Mouse (Mus musculus): ENCODE data around the gene Cdc42ep1. TPM values are rescaled to one million over a fixed set of nuclear protein-coding genes. Genes with fewer than 3 reads are reported as not detected.

Gene Cdc42ep1
- total RNA-seq (2023) = not detected

DNA sequence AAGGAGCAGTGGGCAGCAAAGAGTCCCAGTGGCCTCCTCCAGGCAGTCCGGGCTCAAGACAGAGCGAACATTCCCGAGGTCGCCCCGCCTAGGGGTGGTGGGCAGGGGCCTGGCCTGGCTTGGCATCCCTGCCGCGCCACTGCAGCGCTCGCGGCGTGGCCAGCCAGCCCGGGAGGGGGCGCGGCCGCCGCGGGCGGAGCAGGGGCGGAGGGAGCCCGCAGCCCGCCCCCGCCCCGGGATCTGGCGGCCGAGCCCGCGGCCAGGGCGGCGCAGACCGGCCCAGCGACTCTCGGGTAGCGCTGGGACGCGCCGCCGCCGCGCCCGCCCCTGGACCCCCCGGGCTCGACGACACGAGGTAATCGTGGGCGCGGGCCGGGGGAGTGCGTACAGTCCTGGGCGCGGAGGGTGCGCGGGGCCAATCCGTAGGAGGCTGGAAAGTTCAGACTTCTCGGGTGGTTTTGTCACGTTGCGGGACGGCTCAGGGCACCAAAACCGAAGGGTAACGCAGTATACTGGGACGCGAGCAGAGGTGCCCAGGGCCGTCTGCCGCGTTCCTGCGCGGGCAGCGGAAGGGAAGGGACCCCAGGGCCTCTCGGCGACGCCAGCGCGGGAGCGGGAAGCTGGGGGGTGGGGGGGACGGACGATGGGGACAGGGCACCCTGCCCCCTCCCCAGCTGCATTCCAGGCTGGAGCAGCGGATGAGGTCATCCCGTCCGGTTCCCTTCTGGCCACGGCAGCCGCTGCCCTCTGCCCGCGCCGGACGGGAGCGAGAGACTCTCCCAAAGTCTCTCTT, at the start of gene Cdc42ep1:
Cdc42ep1 (plus strand) TSS at position 254 of the 793 bp plus-strand sequence.

DNA sequence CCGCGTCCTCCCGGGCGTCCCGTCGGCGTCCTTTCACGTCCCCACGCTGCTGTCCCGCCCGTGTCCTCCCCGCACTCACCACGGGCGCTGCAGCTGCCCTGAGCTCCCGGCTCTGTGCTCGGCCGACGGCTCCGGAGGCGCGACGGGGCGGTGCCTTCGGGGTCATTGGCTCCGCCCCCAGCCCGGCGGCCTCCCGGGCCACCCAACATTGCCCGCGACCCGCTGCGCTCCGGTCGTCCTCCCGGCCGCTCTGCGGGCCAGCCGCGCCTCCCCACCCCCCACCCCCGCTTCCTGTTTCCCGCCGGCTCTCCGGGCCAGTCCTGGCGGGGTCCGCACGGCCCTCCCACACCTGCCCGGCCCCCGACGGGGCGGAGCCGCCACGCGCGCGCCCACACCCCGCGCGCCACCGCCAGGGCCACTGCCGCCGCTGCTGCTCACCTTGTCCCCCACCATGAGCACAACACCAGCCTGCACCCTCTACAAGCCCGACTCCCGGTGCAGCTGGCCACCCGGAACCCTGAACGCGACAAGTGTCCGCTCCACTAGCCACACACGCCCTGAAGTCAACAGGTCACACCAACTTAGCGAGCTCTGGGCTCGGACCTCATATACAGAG, 39.5 kb upstream of the Cdc42ep1 start, which contains the start of gene Card10:
Card10 (minus strand) TSS at position 267 of the 616 bp plus-strand sequence.

DNA sequence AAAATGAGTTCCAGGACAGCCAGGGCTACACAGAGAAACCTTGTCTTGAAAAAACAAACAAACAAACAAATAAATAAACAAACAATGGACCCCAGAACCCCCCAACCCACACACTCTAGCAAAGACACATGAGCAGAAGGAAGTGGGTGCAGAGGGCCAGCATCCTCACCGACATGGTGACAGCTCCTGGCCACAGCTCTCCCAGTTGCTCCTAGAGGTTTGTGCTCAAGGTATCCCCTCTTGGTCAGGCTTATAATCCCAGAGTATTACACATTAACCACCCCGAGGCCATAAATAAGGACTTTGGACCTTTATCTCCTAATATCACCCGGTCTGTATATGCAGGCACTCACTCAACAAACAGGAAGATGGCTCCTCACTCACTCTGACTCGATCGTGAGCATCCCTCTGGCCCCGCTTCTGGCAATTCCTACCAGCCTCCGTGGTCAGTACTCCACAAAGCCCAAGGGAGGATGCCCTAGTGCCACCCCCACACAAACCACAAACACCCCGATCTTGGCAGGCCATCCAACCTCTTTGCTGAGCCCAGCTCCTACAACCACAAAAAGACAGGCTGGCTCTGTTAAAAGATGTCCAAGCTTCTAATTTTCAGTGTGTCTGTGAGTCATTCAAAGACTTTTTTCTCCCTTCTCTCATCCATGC, 13.0 kb downstream of the Cdc42ep1 start, which contains the start of gene Lgals2:
Lgals2 (minus strand) TSS at position 227 of the 663 bp plus-strand sequence.

DNA sequence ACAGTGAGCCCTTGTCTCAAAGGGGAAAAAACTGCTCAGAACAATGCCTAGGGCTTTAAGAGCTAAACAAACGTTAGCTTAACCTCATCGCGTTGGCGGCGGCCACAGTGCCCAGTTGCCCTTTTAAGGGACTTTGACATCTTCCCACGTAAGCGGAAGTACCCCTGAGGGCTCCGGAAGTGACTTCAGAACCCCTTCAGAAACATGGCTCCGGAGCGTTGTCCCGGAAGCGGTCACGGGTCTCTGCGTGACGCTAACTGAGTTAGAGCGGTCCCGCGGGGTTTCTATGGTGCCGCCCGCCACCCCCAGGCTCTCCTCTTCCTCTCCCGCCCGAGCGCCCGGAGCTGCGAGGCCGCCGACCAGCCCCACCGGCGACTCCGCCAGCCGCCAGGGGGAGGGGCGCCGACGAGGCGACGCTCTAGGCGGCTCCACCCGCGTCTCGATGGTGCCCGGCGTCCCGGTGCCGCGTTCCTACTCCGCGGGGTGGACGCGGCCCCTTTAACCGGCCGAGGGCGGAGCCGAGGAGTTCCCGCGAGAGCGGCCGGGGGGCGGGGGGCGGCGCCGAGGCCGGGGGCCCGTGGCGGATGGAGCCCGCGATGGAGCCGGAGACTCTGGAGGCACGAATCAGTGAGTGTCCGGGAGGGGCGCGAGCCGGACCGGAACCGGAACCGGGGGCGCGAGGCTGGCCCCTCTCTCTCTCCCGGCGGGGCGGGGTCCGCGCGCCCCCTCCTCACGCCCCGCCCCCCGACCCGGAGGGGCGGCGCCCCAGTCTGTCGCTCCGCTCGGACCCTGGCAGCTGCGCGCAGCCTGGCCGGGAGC, 34.8 kb downstream of the Cdc42ep1 start, which contains the start of gene Gga1:
Gga1 (plus strand) TSS at position 200 of the 819 bp plus-strand sequence.

DNA sequence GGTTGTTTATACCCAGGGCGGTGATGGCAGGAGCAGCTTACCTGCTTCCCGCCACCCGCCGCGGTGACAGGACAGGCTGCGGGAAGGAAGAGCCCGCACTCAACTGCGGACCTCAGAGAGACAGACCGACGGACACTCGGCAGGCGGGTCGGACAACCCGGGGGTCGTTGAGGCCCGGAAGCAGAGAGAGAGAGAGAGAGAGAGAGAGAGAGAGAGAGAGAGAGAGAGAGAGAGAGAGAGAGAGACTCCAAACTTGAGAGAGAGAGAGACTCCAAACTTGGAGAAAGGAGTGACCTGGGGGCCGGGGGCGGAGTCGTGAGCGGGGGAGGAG, 57.0 kb downstream of the Cdc42ep1 start, which contains the start of gene Gm49510:
Gm49510 (plus strand) TSS at position 259 of the 331 bp plus-strand sequence.

DNA sequence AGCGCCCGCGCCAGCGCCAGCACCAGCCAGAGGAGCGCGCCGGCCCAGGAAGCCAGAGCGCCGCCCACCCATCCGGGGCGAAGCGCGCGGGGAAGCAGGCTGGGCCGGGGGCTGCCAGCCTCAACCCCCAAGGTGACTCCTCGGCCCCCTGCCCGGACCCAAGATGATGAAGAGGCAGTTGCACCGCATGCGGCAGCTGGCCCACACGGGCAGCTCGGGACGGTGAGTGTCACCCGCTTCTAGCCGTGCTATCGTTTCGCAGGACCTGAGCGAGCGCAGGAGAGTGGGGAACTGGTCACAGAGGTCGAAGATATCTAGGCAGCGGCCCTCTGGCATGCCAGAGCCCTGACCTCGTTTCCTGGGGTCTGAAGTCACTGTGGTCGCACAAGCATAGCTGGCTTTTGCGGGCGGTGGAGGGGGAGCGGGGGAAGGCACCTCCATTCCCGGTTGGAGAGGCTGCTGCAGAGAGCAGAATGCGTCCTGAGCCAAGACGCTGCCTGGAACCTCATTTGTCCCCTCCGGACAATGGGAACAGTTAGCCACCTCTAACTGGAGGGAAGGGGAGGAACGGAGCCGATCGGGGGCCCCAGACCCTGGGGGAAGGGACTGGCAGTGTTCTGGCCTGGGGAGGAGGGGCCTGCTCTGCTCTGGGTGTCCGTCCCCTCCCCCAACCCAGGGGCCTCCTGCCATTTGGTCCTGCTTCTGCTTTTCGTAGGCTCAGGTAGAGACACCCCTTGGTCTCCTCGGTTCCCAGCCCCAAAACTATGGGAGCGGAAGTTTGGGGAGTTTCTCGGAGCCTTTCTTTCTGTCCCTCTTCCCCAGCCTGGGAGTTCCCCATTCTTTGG, 57.5 kb downstream of the Cdc42ep1 start, which contains the start of gene Sh3bp1:
Sh3bp1 (plus strand) TSS at position 29 of the 845 bp plus-strand sequence.

Other genes starting within 250 kb of the Cdc42ep1 start
- gene Cyth4, start 245.6 kb upstream of the Cdc42ep1 start, total RNA-seq (2023) = 100 to 1,000 TPM; 340 to 359 TPM
- not detected for gene Elfn2, start 123.9 kb upstream of the Cdc42ep1 start, total RNA-seq (2023)
- 10 to 100 TPM; 51.2 to 57.9 TPM for gene Mfng, start 69.1 kb upstream of the Cdc42ep1 start, total RNA-seq (2023)
- 10 to 100 TPM; 14.9 to 15.0 TPM for gene Card10, start 39.6 kb upstream of the Cdc42ep1 start, total RNA-seq (2023)
- gene Lgals2, start 12.9 kb downstream of the Cdc42ep1 start, total RNA-seq (2023) = not detected
- gene Gga1, start 34.6 kb downstream of the Cdc42ep1 start, total RNA-seq (2023) = 100 to 1,000 TPM; 103 TPM
- gene Gm49510, start 57.0 kb downstream of the Cdc42ep1 start, total RNA-seq (2023) = under 1 TPM in 1 of 2 experiments, not detected in 1; 0.49 TPM
- 100 to 1,000 TPM; 271 to 290 TPM for gene Sh3bp1, start 57.1 kb downstream of the Cdc42ep1 start, total RNA-seq (2023)
- 1 to 10 TPM; 2.1 to 2.8 TPM for gene Pdxp, start 71.3 kb downstream of the Cdc42ep1 start, total RNA-seq (2023)
- gene Lgals1, start 84.1 kb downstream of the Cdc42ep1 start, total RNA-seq (2023) = 100 to 1,000 TPM; 166 to 215 TPM
- gene Nol12, start 92.3 kb downstream of the Cdc42ep1 start, total RNA-seq (2023) = 10 to 100 TPM; 27.1 to 27.5 TPM
- gene Triobp, start 105.1 kb downstream of the Cdc42ep1 start, total RNA-seq (2023) = 10 to 100 TPM; 47.8 to 54.4 TPM
- gene H1f0, start 185.8 kb downstream of the Cdc42ep1 start, total RNA-seq (2023) = 10 to 100 TPM; 41.2 to 48.2 TPM
- not detected for gene Galr3, start 199.3 kb downstream of the Cdc42ep1 start, total RNA-seq (2023)
- 10 to 100 TPM; 14.7 to 17.8 TPM for gene Ankrd54, start 220.3 kb downstream of the Cdc42ep1 start, total RNA-seq (2023)
- 10 to 100 TPM; 90.7 to 95.1 TPM for gene Eif3l, start 232.6 kb downstream of the Cdc42ep1 start, total RNA-seq (2023)